Mouse (Mus musculus) hindbrain, embryonic 15.5 days (tissue): ENCODE measurements around the gene Sytl4. TPM values are rescaled to one million over a fixed set of nuclear protein-coding genes. Genes with fewer than 3 reads are reported as not detected.

Source experiments
- ATAC-seq: fragments of 200-750 bp; cut with Nextera tagmentation; 2 replicates; pipeline ENCODE4 v1.8.0; 2017; ENCODE audit warnings: low read depth, moderate number of reproducible peaks, moderate TSS enrichment; ENCODE audit not compliant: low FRiP score
- H3K27ac ChIP-seq: fragments of 300-500 bp; sonication (generic); replicated peaks from 2 replicates; pipeline ENCODE4 v1.5.1; 2015; ENCODE audit warnings: mild to moderate bottlenecking, inconsistent platforms
- H3K27me3 ChIP-seq: fragments of 300-500 bp; sonication (generic); 2 replicates; pipeline ENCODE4 v1.6.1; 2015; ENCODE audit warnings: control low read depth, inconsistent platforms
- H3K36me3 ChIP-seq: fragments of 300-500 bp; sonication (generic); 2 replicates; pipeline ENCODE4 v1.6.1; 2015; ENCODE audit warnings: control low read depth, inconsistent platforms
- H3K4me1 ChIP-seq: fragments of 300-500 bp; sonication (generic); replicated peaks from 2 replicates; pipeline ENCODE4 v1.6.1; 2015; ENCODE audit warnings: control low read depth, inconsistent platforms
- H3K4me2 ChIP-seq: fragments of 300-500 bp; sonication (generic); 2 replicates; pipeline ENCODE4 v1.6.1; 2015; ENCODE audit warnings: moderate library complexity, mild to moderate bottlenecking, inconsistent platforms
- H3K4me3 ChIP-seq: fragments of 300-500 bp; sonication (generic); 2 replicates; pipeline ENCODE4 v1.5.1; 2015; ENCODE audit warnings: mild to moderate bottlenecking, inconsistent platforms
- H3K9ac ChIP-seq: fragments of 300-500 bp; sonication (generic); 2 replicates; pipeline ENCODE4 v1.6.1; 2015; ENCODE audit warnings: inconsistent platforms
- H3K9me3 ChIP-seq: fragments of 300-500 bp; sonication (generic); 2 replicates; pipeline ENCODE4 v1.6.1; 2016; ENCODE audit warnings: control low read depth, inconsistent platforms
- WGBS: fragments of 180-500 bp; shearing (Covaris S2); methylation state at CpG from one replicate; pipeline ENCODE4 v1.1.7; 2015; 5-methylcytosine and 5-hydroxymethylcytosine counted together
- polyA plus RNA-seq: library from polyadenylated mRNA; unstranded; fragments of >200 nt; fragmentation: Nextera tagmentation; extraction: Ambion mirVana; gene quantifications from 2 replicates; pipeline ENCODE4 v1.2.1, GENCODE M21; 2015

Gene Sytl4
- polyA plus RNA-seq = 0.88 and 0.99 TPM in 2 replicates

- Histone ChIP-seq H3K4me1 (0 out of 2 replicates have a peak, but pooled peaks cover 4% of the 10 kb centered on the region), H3K4me3 (peak within 1 kb of the TSS; percentile 37), H3K9ac (no peak within 1 kb of the TSS), H3K4me2 (peak within 1 kb of the TSS; percentile 64), H3K27ac (no peak within 1 kb of the TSS), H3K9me3 (no peaks in the 10 kb centered on the region), H3K36me3 (no peaks in the 10 kb centered on the region), H3K27me3 (peaks cover 7% of the 10 kb centered on the region; the same call in 1 of the 2 replicates)
- WGBS = 19% methylated on average over 29 of the region's 29 CpGs
- ATAC-seq = no peak
Observed at GRCm38 (mm10) chrX:133981231-133982002, at the start of gene Sytl4. TSS of gene Sytl4 (minus strand) at chrX:133981812.

GRCm38 (mm10) chrX:134020664-134021063, 39.1 kb upstream of the Sytl4 start:
- Histone ChIP-seq H3K27me3 (no peaks in the 10 kb centered on the region), H3K4me2 (no peak overlapping the region), H3K9me3 (no peaks in the 10 kb centered on the region), H3K9ac (no peak overlapping the region), H3K4me3 (no peak overlapping the region), H3K36me3 (no peaks in the 10 kb centered on the region), H3K4me1 (no peaks in the 10 kb centered on the region), H3K27ac (no peak overlapping the region)
- ATAC-seq = no peak
- 43% methylated on average over 5 of the region's 5 CpGs for WGBS

- 0 out of 2 replicates have a peak, but pooled peaks have one; percentile 45 for ATAC-seq
- 18% methylated on average over 9 of the region's 9 CpGs for WGBS
Observed at GRCm38 (mm10) chrX:134019005-134019404, 37.4 kb upstream of the Sytl4 start.

GRCm38 (mm10) chrX:133995866-133996265, 14.3 kb upstream of the Sytl4 start:
- Histone ChIP-seq H3K4me3 (no peak overlapping the region), H3K27me3 (no peaks in the 10 kb centered on the region), H3K36me3 (no peaks in the 10 kb centered on the region), H3K27ac (no peak overlapping the region), H3K9ac (no peak overlapping the region), H3K9me3 (no peaks in the 10 kb centered on the region), H3K4me1 (no peaks in the 10 kb centered on the region), H3K4me2 (no peak overlapping the region)
- 66% methylated on average over 3 of the region's 3 CpGs for WGBS
- no peak for ATAC-seq

More at GRCm38 (mm10) chrX:134019005-134019404, 37.4 kb upstream of the Sytl4 start:
- Histone ChIP-seq H3K27ac (no peak overlapping the region), H3K9ac (no peak overlapping the region), H3K4me2 (no peak overlapping the region), H3K27me3 (no peaks in the 10 kb centered on the region), H3K4me1 (no peaks in the 10 kb centered on the region), H3K4me3 (no peak overlapping the region), H3K9me3 (no peaks in the 10 kb centered on the region), H3K36me3 (no peaks in the 10 kb centered on the region)

- Histone ChIP-seq H3K4me1 (no peaks in the 10 kb centered on the region), H3K4me3 (no peak overlapping the region), H3K9ac (no peak overlapping the region), H3K27ac (no peak overlapping the region), H3K27me3 (0 out of 2 replicates have a peak, but pooled peaks cover 5% of the 10 kb centered on the region), H3K36me3 (no peaks in the 10 kb centered on the region), H3K9me3 (no peaks in the 10 kb centered on the region), H3K4me2 (no peak overlapping the region)
- ATAC-seq = no peak
- 74% methylated on average over 2 of the region's 2 CpGs for whole genome bisulfite sequencing
Observed at GRCm38 (mm10) chrX:133964615-133965014, 17.0 kb downstream of the Sytl4 start.

GRCm38 (mm10) chrX:133960617-133961016, 21.0 kb downstream of the Sytl4 start:
- WGBS = 63% methylated on average over 2 of the region's 2 CpGs
- Histone ChIP-seq H3K27ac (no peak overlapping the region), H3K4me1 (no peaks in the 10 kb centered on the region), H3K4me2 (no peak overlapping the region), H3K36me3 (no peaks in the 10 kb centered on the region), H3K27me3 (0 out of 2 replicates have a peak, but pooled peaks cover 2% of the 10 kb centered on the region), H3K9me3 (no peaks in the 10 kb centered on the region), H3K4me3 (no peak overlapping the region), H3K9ac (no peak overlapping the region)
- ATAC-seq = no peak

DNA sequence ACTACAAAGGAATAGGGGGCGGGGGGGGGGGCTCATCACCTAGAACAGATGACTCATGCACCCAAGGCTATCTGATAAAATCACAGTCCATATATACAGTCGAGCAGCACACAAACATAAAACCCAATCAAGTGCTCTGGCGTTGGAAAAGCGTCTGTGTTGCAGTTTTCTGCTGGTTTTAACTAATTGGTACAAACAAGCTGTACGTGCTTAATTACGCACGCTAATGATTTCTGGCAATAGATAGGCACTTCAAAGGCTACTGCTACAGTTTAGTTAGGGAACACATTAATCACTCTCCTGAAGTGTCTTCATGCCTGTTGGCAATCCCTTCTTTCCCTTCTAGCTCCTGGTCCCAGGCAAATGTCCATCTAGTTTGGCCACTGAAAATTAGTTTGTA, 27.0 kb downstream of the Sytl4 start:
- 68% methylated on average over 7 of the region's 7 CpGs for WGBS
- no peaks in the 10 kb centered on the region for H3K27me3 ChIP-seq
- no peak overlapping the region for H3K27ac ChIP-seq
- no peak for ATAC-seq
- H3K9ac ChIP-seq = no peak overlapping the region
- no peak overlapping the region for H3K4me3 ChIP-seq
- H3K9me3 ChIP-seq = no peaks in the 10 kb centered on the region
- H3K4me2 ChIP-seq = no peak overlapping the region
- no peaks in the 10 kb centered on the region for H3K36me3 ChIP-seq
- H3K4me1 ChIP-seq = no peaks in the 10 kb centered on the region

DNA sequence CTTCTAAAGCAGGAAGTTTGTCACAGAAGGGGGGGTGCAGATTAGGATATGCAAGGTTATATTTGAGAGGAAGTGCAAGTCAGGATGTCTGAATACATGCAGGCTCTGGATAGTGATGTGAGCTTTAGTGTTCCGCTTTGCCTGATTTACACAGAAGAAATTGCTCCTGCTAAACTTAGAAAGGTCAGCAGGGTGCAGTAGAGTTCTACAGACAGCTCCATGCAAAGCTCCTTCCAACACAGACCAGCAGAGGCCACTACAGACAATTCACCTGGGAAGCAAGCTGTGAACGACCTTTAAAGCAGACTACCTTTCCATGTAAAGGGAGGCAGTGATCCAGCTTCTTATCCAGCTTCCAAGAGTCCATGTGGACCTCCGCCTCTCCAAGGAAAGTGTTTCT, 34.2 kb downstream of the Sytl4 start:
- no peak overlapping the region for H3K9ac ChIP-seq
- H3K27me3 ChIP-seq = no peaks in the 10 kb centered on the region
- H3K4me3 ChIP-seq = no peak overlapping the region
- ATAC-seq = peak; percentile 86
- no peak overlapping the region for H3K4me2 ChIP-seq
- H3K4me1 ChIP-seq = no peaks in the 10 kb centered on the region
- H3K9me3 ChIP-seq = no peaks in the 10 kb centered on the region
- H3K27ac ChIP-seq = no peak overlapping the region
- 34% methylated on average over 3 of the region's 3 CpGs for WGBS
- H3K36me3 ChIP-seq = no peaks in the 10 kb centered on the region

- 55% methylated on average over 1 of the region's 1 CpGs for WGBS
- no peak for ATAC-seq
- no peak overlapping the region for H3K4me2 ChIP-seq
- no peak overlapping the region for H3K9ac ChIP-seq
- no peaks in the 10 kb centered on the region for H3K9me3 ChIP-seq
- H3K4me3 ChIP-seq = no peak overlapping the region
- H3K4me1 ChIP-seq = no peaks in the 10 kb centered on the region
- no peaks in the 10 kb centered on the region for H3K27me3 ChIP-seq
- H3K27ac ChIP-seq = no peak overlapping the region
- no peaks in the 10 kb centered on the region for H3K36me3 ChIP-seq
Observed at GRCm38 (mm10) chrX:133939561-133939960, 42.1 kb downstream of the Sytl4 start.

DNA sequence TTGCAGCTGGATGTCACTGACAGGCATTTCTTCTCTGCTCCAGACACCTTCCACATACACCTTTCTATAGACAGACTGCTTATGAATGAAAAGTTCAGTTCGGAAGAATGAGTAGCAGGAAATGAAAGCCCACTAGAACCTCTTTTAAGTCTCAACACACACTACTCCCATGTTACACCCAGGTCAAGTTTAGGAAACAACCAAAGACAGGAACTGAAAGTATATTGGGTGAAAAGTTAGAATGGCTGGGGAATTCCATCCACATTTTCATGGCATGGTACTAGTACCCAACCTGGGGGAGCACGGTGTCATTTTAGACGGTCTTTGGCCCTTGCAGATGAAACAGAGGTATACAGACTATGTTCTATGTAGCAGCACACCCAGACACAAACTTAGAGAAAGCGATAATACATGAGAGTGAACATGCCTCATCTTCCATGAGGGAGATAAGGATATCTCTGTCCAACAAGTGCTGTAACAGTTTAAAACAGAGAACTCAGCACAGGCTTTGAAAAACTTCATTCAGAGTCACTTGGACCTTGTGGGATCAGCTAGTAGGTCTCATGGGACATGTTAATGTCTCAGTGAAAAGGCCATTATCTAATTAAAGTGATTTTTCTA, 44.9 kb downstream of the Sytl4 start:
- no peaks in the 10 kb centered on the region for H3K36me3 ChIP-seq
- H3K27me3 ChIP-seq = no peaks in the 10 kb centered on the region
- H3K9me3 ChIP-seq = no peaks in the 10 kb centered on the region
- no peak overlapping the region for H3K4me3 ChIP-seq
- H3K9ac ChIP-seq = no peak overlapping the region
- no peak for ATAC-seq
- H3K27ac ChIP-seq = no peak overlapping the region
- no peak overlapping the region for H3K4me2 ChIP-seq
- no peaks in the 10 kb centered on the region for H3K4me1 ChIP-seq
- 90% methylated on average over 4 of the region's 4 CpGs for WGBS

DNA sequence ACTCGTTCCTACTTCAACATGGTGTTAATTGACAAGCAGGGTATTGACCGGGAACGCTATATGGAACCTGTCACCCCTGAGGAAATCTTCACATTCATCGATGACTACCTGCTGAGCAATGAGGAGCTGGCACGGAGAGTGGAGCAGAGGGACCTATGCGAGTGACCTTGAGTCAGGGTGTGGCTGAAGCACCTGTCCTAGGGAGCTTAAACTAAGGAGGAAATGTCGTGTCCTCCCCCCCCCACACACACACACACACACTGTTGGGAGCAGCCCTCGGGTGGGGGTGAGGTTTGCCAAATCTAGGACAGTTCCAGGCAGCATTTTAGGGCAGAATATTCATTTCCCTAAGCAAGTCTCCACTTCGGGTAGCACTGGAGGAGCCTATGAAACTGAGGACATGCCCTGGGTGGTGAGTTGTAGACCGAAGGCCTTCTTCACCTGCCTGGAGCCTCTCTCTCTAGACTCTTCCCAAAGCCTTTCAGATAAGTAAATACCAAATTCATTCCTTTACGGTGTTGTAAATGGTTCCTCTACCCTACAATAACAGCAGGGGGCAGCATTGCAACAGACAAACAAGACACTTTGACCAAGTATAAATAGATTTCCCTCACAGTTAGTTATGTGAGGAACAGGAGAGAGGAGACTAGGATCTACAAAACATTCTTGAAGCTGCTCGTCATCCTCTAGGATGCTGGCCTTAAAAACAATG, 50.2 kb downstream of the Sytl4 start:
- Histone ChIP-seq H3K4me2 (no peak overlapping the region), H3K27ac (no peak overlapping the region), H3K4me1 (no peaks in the 10 kb centered on the region), H3K9me3 (no peaks in the 10 kb centered on the region), H3K27me3 (no peaks in the 10 kb centered on the region), H3K4me3 (no peak overlapping the region), H3K9ac (no peak overlapping the region), H3K36me3 (no peaks in the 10 kb centered on the region)
- 65% methylated on average over 12 of the region's 12 CpGs for WGBS
- 0 out of 2 replicates have a peak, but pooled peaks have one; percentile 54 for ATAC-seq

GRCm38 (mm10) chrX:133926760-133927159, 54.9 kb downstream of the Sytl4 start:
- H3K4me1 ChIP-seq = no peaks in the 10 kb centered on the region
- no peak overlapping the region for H3K4me3 ChIP-seq
- H3K27ac ChIP-seq = no peak overlapping the region
- no peaks in the 10 kb centered on the region for H3K9me3 ChIP-seq
- ATAC-seq = no peak
- H3K27me3 ChIP-seq = no peaks in the 10 kb centered on the region
- no peaks in the 10 kb centered on the region for H3K36me3 ChIP-seq
- no peak overlapping the region for H3K4me2 ChIP-seq
- no peak overlapping the region for H3K9ac ChIP-seq
- 80% methylated on average over 5 of the region's 5 CpGs for WGBS
